Mouse (Mus musculus) olfactory bulb, adult 2 months (tissue): ENCODE results near the gene Fblim1. TPM values are rescaled to one million over a fixed set of nuclear protein-coding genes. Genes with fewer than 3 reads are reported as not detected.

Source experiments
- H3K27ac ChIP-seq: fragments of 200-500 bp; 2 replicates; pipeline ENCODE4 v1.5.1; 2012; ENCODE audit warnings: low read depth, low read length; ENCODE audit not compliant: insufficient read depth
- H3K4me1 ChIP-seq: fragments of 200-500 bp; 2 replicates; pipeline ENCODE4 v1.6.1; 2012; ENCODE audit warnings: low read length; ENCODE audit not compliant: control insufficient read depth, insufficient read depth
- H3K4me3 ChIP-seq: fragments of 200-500 bp; 2 replicates; pipeline ENCODE4 v1.5.1; 2012; ENCODE audit warnings: mild to moderate bottlenecking, low read depth, low read length, moderate library complexity; ENCODE audit not compliant: insufficient read depth
- CTCF ChIP-seq: fragments of 200-500 bp; IDR thresholded peaks from 2 replicates; pipeline ENCODE4 v1.5.1; 2012; ENCODE audit warnings: low read depth, mild to moderate bottlenecking, low read length, moderate library complexity; ENCODE audit not compliant: insufficient read depth
- POLR2A ChIP-seq: fragments of 200-500 bp; IDR thresholded peaks from 2 replicates; pipeline ENCODE4 v1.6.1; 2012; ENCODE audit warnings: mild to moderate bottlenecking, low read depth, low read length, moderate library complexity; ENCODE audit not compliant: insufficient read depth
- WGBS: fragments of 180-500 bp; shearing (Covaris S2); methylation state at CpG from one replicate; pipeline ENCODE4 v1.1.7; 2018; 5-methylcytosine and 5-hydroxymethylcytosine counted together
- polyA plus RNA-seq: library from polyadenylated mRNA; stranded (reverse); fragments of >200 nt; gene quantifications from 2 replicates; pipeline ENCODE4 v1.2.4, GENCODE M21; 2012; ENCODE audit warnings: low replicate concordance; ENCODE audit not compliant: missing spikeins, insufficient read depth, insufficient read length

Gene Fblim1
- polyA plus RNA-seq: not detected in 2 replicates

- H3K4me3 ChIP-seq: no peak within 1 kb of the TSS
- TF ChIP-seq POLR2A: no peak
- TF ChIP-seq CTCF: no peak
- 88% methylated on average over 11 of the region's 11 CpGs for WGBS
These were observed at the start of gene Fblim1 for GRCm38 (mm10) chr4:141605861-141606260. Fblim1 (minus strand) TSS chr4:141606096.

GRCm38 (mm10) chr4:141654509-141654908 is 48.6 kb upstream of the Fblim1 start:
- peaks cover 43% of the 10 kb centered on the region for H3K4me1 ChIP-seq
- H3K27ac ChIP-seq: no peak overlapping the region
- 91% methylated on average over 6 of the region's 6 CpGs for WGBS
- no peak overlapping the region for H3K4me3 ChIP-seq
- TF ChIP-seq CTCF: no peak
- TF ChIP-seq POLR2A: no peak

More at GRCm38 (mm10) chr4:141605861-141606260, at the start of gene Fblim1:
- H3K4me1 ChIP-seq: peaks cover 3% of the 10 kb centered on the region; the same call in 1 of the 2 replicates
- no peak within 1 kb of the TSS for H3K27ac ChIP-seq

GRCm38 (mm10) chr4:141653813-141654212 is 47.9 kb upstream of the Fblim1 start:
- H3K4me1 ChIP-seq: peaks cover 45% of the 10 kb centered on the region
- no peak overlapping the region for H3K4me3 ChIP-seq
- WGBS: 60% methylated on average over 13 of the region's 13 CpGs
- TF ChIP-seq POLR2A (no peak), CTCF (no peak)
- no peak overlapping the region for H3K27ac ChIP-seq

GRCm38 (mm10) chr4:141653044-141653443 is 47.1 kb upstream of the Fblim1 start:
- Histone ChIP-seq H3K4me1 (peaks cover 39% of the 10 kb centered on the region), H3K4me3 (no peak overlapping the region), H3K27ac (no peak overlapping the region)
- WGBS: 61% methylated on average over 8 of the region's 8 CpGs
- TF ChIP-seq POLR2A: no peak
- TF ChIP-seq CTCF: no peak

GRCm38 (mm10) chr4:141651944-141652343 is 46.0 kb upstream of the Fblim1 start:
- Histone ChIP-seq H3K4me1 (peaks cover 35% of the 10 kb centered on the region), H3K27ac (no peak overlapping the region), H3K4me3 (no peak overlapping the region)
- 90% methylated on average over 10 of the region's 10 CpGs for WGBS
- TF ChIP-seq POLR2A (no peak), CTCF (no peak)

- Histone ChIP-seq H3K27ac (no peak overlapping the region), H3K4me3 (no peak overlapping the region), H3K4me1 (peaks cover 32% of the 10 kb centered on the region)
- no peak for TF ChIP-seq POLR2A
- TF ChIP-seq CTCF: no peak
- 65% methylated on average over 6 of the region's 6 CpGs for WGBS
These were observed 45.4 kb upstream of the Fblim1 start for GRCm38 (mm10) chr4:141651286-141651685.

GRCm38 (mm10) chr4:141649244-141649643 is 43.3 kb upstream of the Fblim1 start:
- no peak overlapping the region; the same call in 1 of the 2 replicates for H3K27ac ChIP-seq
- H3K4me3 ChIP-seq: no peak overlapping the region
- H3K4me1 ChIP-seq: peaks cover 30% of the 10 kb centered on the region
- WGBS: 52% methylated on average over 6 of the region's 6 CpGs
- no peak for TF ChIP-seq CTCF
- no peak for TF ChIP-seq POLR2A

- peaks cover 31% of the 10 kb centered on the region for H3K4me1 ChIP-seq
- H3K4me3 ChIP-seq: no peak overlapping the region
- H3K27ac ChIP-seq: no peak overlapping the region
- TF ChIP-seq CTCF: no peak
- no peak for TF ChIP-seq POLR2A
- WGBS: 66% methylated on average over 5 of the region's 5 CpGs
These were observed 42.4 kb upstream of the Fblim1 start for GRCm38 (mm10) chr4:141648262-141648661.

- Histone ChIP-seq H3K27ac (no peak overlapping the region), H3K4me3 (no peak overlapping the region), H3K4me1 (peaks cover 33% of the 10 kb centered on the region)
- WGBS: 84% methylated on average over 3 of the region's 3 CpGs
- TF ChIP-seq CTCF (no peak), POLR2A (no peak)
These were observed 41.3 kb upstream of the Fblim1 start for GRCm38 (mm10) chr4:141647187-141647586.

- WGBS: 92% methylated on average over 8 of the region's 8 CpGs
- Histone ChIP-seq H3K4me1 (peaks cover 33% of the 10 kb centered on the region), H3K4me3 (no peak overlapping the region), H3K27ac (no peak overlapping the region)
- TF ChIP-seq CTCF (no peak), POLR2A (no peak)
These were observed 40.1 kb upstream of the Fblim1 start for GRCm38 (mm10) chr4:141645988-141646387.
